Mouse (Mus musculus) CD4-positive, CD25-positive, alpha-beta regulatory T cell, adult 2 months (primary cell): ENCODE data around the gene Kcnj4.
"Not testable (repeated sequence)": the region's sequence is repeated elsewhere in the genome, so short reads cannot be mapped to it uniquely, and the experiment has no call there.

ENCODE experiments used
- DNase-seq: peaks from one replicate; pipeline ENCODE4 v3.0.0-alpha.2; 2012; ENCODE audit warnings: low read depth, low spot score

Kcnj4 gene

GRCm38 (mm10) chr15:79511553-79512320 is 6.7 kb upstream of the Kcnj4 start:
- DNase-seq: peak; percentile 47

DNA sequence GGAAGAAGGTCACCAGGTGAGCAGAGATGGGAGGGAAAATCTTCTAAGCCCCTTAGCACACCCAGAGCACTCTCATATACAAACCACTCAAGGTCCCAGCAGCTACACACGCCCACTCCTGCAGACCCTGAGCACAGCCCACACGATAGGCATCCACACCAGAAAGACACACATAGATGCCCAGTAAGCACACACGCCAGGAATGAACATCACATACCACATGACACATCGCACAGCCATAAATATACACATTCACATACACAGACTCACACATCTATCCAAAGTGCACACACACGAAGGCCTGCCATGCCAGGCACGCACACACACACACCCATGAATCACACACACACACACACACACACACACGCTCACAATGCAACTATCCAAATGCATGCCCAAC is 5.4 kb upstream of the Kcnj4 start:
- no peak for DNase-seq

DNA sequence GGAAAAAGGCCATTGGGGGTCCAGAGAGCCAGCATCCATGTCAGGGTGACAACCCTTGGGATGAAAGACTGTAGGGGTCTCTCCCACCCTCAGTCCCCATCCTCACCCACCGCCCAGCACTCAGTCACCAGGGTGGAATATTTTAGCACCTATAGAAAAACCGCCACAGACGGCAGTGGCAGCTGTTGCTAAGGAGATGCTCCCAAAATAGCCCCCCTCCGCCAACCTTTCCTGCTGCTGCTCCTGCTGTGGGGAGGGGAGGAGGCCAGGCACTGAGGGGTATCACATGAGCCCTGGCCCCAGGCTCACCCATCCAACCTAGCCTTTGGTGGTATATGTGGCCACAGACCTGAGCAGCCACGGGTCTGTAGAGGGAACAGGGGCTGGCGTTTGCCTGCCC is 5.0 kb upstream of the Kcnj4 start:
- DNase-seq: no peak

DNA sequence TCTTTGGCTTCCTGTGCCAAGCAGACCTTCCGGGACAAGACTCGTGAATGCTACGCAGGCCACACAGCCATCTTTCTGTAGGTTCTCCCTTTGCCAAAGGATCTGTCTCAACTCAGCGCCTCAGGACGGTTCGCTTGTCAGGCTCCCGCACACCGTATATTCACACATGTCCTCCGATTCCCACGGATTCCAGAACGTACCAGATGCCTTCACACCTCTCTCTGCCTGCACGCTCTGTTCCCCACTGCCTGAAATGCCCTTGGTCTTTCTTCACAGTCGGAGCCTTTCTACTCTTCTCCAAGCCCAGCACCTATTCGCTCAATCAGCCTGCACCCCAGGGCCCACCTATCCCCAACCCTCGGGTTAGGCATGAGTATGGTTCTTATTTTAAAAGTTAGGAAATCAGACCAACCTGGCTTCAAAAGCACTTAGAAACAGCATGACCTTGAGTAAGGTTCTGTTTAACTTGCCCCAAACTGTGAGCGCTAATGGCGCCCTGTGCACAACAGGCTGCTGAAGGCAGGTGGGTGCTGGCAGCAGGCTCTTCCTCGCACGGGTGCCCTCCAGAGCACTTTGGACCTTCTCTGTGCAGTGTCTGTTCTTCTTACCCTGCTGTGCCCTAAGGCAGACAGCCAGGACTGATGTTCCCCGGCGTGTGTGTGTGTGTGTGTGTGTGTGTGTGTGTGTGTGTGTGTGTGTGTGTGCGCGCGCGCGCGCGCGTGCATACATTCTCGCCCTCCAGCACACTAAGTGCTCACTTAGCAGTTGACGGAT is 2.2 kb upstream of the Kcnj4 start:
- DNase-seq: no peak

DNA sequence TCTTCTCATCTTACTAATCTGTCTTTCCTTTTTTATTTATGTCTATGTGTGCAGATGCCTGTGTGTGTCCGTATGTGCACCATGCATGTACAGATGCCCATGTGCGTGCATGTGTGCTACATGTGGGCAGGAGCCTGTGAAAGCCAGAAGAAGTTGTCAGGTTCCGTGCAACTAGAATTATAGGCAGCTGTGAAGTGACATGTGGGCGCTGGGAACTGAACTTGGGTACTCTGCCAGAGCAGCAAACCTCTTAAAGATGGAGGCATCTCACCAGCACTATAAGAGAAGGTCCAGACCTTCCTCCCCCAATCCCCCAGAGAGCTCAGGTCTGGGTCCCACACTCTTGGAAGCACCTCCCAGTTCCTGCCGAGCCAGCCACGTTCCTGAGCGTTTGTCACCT is 1.4 kb upstream of the Kcnj4 start:
- no peak for DNase-seq

DNA sequence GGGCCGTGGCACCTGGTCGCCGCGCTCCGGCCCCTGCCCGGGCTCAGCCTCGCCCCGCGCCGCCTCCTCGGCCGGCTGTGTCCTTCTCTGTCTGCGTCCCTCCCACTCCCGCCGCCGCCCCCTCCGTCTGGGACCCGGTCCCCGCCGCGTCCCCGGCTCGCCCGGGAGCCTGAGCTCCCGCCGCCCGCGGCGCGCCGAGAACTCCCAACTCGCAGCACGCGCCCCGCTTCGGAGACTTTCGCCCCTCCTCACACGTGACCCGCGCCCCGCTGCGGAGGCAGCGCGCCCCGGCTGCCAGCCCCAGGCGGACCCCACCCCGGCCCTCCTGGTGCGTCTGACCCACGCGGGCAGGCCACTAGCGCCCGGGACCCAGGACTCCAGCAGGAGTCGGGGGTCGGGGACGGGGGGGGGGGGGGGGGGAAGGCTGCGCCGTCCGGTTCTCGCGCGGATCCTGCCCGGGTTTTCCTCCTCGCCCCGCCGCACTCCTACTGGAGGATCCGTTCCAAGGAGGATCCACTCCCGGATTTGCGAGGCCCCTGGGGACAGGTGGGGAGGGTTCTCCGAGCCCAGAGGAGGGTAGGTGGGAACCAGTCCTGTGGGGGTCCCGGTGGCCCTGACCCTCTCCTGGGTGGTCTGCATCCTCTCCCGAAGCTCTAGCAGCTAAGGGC is 709 bp upstream of the Kcnj4 start:
- DNase-seq: peak; percentile 31

DNA sequence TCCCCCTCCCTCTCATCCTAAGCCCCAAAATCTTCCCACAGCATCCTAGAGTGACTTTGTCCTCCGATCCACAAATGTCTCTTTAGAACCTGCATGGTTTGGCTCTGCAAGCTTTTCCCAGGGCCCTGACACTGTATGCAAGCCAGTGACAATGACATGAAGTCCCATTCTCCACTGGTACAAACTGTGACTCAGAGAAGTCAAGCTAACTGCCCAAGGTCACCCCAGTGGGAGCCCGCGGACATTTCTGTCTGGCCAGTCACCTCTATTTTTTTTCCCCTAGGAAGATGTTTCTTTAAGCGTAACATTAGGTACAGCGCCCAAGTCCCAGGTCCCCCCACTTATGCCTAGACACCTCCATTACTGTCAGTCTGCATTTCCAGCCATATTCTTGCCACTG is 1.6 kb downstream of the Kcnj4 start:
- no peak for DNase-seq

DNA sequence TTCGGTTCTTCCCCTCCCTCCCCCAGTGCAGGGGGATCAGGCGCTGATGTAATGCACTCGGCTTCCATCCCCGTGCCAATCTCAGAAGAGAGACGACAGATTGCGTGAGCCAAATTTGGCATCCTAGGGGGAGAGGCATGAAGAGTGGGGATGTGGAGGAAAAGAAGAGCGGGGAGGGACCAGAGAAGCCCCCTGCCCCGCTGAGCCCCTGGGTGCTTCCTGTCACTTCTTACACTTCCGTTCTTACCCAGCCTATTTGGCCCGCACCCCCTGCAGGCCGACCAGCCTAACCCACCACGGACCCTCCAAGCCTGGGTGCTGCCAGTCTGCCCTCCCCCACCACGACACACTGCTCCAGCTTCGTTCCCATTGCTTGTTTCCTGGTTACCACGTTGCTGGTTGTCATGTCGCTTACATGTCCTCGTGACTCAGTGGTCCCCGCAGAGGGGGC is 2.1 kb downstream of the Kcnj4 start:
- no peak for DNase-seq

- no peak for DNase-seq
Observed at GRCm38 (mm10) chr15:79500110-79500509, 4.9 kb downstream of the Kcnj4 start.

- no peak for DNase-seq
Observed at GRCm38 (mm10) chr15:79493527-79493926, 11.5 kb downstream of the Kcnj4 start.

DNA sequence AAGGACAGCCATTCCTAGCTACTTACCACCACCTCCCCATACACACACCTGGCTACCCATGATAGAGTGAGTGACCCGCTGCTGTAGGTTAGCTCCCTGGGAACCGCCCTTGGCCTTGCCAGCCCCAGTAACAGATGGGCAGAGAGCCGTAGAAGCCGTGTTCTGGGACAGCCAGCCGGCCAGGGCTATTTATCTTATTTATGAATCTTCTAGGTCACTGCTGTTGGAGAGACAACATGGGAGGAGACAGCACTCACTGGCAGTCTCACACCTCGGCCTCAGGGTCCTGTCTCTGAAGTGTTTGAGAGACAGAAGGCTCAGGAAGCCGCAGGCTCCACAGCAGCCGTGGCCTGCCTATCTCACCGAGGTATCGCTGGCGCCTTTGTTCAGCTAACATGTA is 15.6 kb downstream of the Kcnj4 start:
- no peak for DNase-seq

- DNase-seq: no peak
Observed at GRCm38 (mm10) chr15:79481181-79481688, 23.8 kb downstream of the Kcnj4 start.

- no peak for DNase-seq
Observed at GRCm38 (mm10) chr15:79477227-79477626, 27.8 kb downstream of the Kcnj4 start.

DNA sequence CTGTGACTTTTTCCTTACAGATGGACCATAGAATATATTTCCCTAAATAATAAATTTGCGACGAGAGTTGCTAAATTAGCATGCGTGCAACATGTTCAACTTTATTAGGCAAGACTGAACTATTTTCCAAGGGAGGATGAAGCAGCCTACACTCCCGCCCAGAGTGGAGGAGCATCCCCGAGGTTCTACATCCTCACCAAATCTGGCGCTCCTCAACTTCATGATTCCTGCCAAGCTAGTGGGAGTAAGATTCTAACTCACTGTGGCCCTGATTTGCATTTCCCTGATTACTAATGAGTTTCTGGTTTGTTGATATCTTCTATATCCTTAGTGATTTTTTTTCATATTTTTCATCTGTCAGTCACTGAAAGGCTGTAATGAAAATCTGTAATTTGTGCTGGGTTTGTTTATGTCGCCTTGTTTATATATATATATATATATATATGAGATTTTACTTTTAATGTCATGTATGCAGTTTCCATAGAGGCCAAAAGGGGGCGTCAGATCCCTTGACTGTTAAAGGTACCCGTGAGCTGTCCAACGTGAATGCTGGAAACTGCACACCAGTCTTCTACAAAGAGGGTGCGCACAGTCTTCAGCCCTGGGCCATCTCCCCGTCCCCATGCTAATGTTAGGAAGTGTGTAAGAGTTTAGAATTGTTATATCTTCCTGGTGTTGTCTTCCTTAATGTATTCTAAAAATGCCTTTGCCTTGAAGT is 31.2 kb downstream of the Kcnj4 start:
- DNase-seq: peak; percentile 44

DNA sequence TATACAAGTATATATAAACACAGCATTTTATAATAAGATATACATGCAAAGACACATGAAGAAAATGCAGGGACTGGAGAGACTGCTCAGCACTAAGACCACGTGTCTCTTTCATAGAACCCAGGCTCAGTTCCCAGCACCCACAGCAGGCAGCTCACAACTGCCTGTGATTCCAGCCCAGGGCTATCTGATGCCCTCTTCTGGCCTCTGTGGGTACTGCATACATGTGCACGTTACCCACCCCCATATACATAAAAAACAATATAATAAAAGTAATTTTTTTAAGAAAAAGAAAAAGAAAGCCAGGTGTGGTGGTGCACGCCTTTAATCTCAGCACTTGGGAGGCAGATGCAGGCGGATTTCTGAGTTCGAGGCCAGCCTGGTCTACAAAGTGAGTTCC is 32.0 kb downstream of the Kcnj4 start:
- peak; percentile 44 for DNase-seq

GRCm38 (mm10) chr15:79471095-79471494 is 33.9 kb downstream of the Kcnj4 start:
- no peak for DNase-seq

- no peak for DNase-seq
Observed at GRCm38 (mm10) chr15:79470583-79470982, 34.5 kb downstream of the Kcnj4 start.

GRCm38 (mm10) chr15:79469577-79469976 is 35.5 kb downstream of the Kcnj4 start:
- no peak for DNase-seq

DNA sequence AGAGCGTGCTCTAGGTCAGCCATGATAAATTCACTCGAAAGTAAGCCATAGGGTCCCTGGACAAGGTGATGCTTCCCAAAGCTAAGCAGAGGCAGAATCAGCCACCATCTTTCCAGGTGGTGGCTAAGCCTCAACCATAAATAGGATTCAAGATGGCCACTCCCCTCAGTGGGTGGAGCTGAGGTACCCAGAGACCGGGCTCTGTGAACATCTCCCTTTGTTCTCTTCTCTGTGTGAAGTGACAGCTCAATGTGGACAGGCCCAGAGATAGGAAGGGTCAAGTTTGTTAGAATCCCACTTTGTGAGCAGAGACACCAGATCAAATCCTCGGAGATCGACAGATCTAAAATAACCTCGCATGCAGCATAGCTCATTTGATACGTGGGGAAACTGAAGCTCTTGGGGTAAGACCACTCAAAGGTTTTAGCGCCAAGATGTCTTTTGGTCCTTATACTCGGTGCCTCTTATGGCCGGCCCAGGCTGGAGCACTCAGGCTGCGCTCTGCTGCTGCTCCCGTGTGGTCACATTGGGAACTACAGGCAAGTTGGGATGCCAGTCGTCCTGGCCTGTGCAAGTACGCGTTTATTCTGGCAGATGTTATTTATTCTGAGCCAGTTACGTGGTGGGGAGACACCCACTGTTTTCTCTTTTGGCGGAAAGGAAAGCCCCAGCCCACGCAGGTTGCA is 38.3 kb downstream of the Kcnj4 start:
- peak; percentile 89 for DNase-seq

- DNase-seq: no peak
Observed at GRCm38 (mm10) chr15:79456546-79456945, 48.5 kb downstream of the Kcnj4 start.

DNA sequence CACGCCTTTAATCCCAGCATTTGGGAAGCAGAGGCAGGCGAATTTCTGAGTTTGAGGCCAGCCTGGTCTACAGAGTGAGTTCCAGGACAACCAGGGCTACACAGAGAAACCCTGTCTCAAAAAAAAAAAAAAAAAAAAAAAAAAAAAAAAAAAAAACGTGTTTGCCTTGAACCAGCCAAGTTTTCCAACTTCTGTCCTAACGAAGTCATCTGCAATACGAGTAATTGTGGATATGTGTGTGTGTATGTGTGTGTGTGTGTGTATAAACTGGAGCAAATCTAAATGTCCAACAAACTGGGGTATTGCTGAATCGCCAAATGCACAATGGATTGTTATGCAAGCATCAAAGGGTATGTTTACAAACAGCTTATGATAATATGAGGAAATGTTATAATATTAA is 48.9 kb downstream of the Kcnj4 start:
- DNase-seq: not testable (repeated sequence)
